Mouse (Mus musculus) fat pad, adult 2 months (tissue): ENCODE results near the gene Cotl1.

Experiments
- DNase-seq: peaks from one replicate; pipeline ENCODE4 v3.0.0-alpha.2; 2011; ENCODE audit warnings: low read depth, low spot score; ENCODE audit errors: extremely low read depth

The Cotl1 gene

DNA sequence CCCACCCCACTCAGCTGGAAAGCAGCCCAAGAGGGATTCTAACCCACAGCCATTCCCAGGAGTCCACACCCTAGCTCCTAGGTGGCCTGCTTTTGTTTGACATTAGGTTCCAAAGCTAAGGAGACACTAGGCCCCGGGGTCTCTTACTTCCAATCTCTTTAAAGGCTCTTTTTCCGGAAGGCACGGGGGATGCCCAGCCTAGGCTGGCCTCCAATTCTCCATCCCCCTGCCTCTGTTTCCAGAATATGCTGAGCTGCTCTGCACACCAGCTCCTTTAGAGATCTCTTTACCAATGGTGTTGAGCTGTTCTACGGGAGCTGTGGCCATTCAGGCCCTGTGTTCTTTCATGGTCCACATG lies 1.4 kb downstream of the Cotl1 start:
- DNase-seq: no peak

- no peak for DNase-seq
Measured at GRCm38 (mm10) chr8:119838100-119838982, 2.0 kb downstream of the Cotl1 start.

- no peak for DNase-seq
Measured at GRCm38 (mm10) chr8:119837553-119838071, 2.7 kb downstream of the Cotl1 start.

DNA sequence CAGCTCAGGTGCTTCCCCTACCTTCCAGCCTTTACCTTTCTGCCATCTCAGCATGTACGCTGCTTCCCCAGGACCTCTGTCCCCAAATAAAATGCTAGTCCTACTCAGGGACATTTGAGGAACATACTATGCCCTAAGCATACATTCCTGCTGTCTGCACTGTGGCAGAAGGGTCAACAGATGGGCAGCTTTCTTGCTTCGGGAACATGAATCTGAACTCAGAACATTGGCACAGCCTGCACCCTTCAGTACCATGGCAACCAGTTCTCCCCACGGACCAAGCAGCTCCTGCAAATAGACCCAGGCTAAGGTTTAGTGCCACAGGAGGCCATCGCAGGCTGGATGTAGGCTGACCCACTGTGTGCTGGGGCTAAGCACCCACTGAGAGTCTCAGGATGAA lies 3.5 kb downstream of the Cotl1 start:
- no peak for DNase-seq

DNA sequence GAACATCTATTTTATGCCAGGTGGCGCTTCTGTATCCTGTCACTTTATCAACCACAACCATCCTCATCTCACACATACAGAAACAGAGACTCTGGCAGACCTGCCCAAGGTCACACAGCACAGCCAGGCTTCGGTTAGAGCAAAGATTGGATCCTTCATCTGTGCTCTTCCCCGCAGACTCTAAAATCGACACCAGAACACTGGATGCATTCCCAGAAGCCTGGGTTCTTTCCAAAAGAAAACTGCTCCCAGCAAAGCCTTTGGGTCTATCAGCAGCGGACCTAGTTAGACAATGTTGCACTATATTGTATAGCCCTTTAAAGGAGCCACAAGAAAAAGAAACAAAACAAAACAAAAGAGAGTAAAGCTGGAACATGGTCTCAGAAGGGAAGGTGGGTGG lies 5.1 kb downstream of the Cotl1 start:
- DNase-seq: no peak

GRCm38 (mm10) chr8:119834676-119835075 lies 5.7 kb downstream of the Cotl1 start:
- no peak for DNase-seq

GRCm38 (mm10) chr8:119832931-119833330 lies 7.4 kb downstream of the Cotl1 start:
- DNase-seq: no peak

- DNase-seq: no peak
Measured at GRCm38 (mm10) chr8:119832101-119832617, 8.2 kb downstream of the Cotl1 start.

DNA sequence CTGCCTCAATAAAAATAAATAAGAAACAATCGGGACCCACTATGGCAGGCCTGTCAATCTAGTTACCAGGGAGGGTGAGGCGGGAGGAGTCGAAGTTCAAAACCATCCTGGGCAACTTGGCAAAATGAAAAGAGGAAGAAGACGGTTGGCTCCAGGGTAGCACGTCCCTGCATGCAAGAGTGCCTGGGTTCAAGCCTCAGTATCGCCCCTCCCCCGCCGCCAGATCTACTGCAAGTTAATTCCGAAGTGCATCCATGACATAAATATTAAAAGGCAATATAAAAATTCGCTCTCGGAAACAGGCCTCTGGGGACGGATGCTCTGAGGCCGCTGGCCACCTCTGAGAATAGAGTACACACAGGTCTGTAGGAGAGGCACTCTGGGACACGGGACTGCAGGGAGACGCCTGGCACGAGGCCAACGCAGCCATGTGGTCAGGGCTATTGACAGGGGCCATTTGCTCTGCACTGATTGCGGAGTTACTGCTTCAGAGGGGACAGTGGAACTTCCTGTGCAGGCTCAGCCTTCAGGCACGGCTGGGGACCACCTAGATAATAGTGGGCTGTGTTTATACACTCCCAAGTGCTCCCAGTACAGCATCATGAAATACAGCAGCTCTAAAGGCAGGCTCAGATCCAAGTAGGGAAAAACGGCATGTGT lies 8.9 kb downstream of the Cotl1 start:
- DNase-seq: no peak

- no peak for DNase-seq
Measured at GRCm38 (mm10) chr8:119830589-119830988, 9.8 kb downstream of the Cotl1 start.

GRCm38 (mm10) chr8:119829870-119830580 lies 10.3 kb downstream of the Cotl1 start:
- DNase-seq: no peak

- DNase-seq: no peak
Measured at GRCm38 (mm10) chr8:119829420-119829819, 10.9 kb downstream of the Cotl1 start.

DNA sequence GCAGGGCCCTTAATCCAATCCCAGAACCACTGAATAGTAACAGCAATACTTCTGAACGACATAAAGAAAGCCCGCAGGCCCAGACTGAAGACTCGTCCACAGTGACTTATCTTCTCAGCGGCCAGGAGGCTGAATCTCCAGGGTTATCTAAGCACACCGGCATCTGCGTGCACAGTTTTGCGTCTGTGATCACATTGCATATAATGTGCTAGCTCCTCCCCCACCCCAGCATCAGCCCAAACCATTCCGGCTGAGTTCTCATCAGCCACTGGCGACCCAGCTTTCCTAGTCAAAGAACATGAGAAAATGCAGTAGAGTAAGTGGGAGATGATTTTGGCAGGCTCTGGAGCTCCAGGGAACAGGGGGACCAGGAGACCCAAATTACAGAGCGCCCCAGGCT lies 11.3 kb downstream of the Cotl1 start:
- DNase-seq: no peak

DNA sequence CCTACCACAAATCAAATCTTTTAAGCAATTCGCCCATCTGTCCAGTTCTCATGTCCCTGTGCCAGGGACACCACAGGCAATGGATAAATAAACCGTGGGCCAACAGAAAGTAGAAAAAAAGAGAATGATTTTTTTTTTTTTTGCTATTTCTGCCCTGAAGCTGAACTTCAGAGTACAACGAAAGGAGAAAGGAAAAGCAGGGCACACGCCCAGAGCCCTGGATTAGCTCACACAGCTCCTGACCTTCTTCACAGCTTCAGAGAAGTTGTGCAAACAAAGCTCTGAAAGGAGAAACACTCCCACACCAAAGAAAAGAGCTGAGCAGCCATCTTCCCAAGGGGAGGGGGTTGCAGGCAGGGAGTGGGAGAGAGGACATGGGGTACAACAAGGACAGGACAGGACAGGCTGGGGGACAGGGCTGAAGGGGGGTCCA lies 12.6 kb downstream of the Cotl1 start:
- peak; percentile 92 for DNase-seq

DNA sequence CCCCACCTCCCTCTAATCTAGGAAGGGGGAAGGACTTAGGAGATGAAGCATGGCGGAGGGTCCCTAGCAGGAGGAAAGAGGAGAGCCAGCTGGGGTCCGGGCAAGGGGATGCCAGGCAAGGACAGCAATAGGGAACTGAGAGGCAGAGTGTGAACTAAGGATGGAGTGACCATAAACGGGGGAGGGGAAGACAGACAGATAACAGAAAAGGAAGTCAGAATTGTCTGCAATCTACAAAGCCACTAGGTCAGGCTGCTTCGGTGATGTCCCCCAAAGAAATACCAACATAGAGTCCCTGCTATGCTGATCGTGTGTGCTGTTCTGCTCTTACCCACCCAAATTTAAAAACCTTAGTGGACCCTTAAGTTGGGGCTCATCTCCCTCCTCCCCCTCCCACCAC lies 13.4 kb downstream of the Cotl1 start:
- DNase-seq: no peak

GRCm38 (mm10) chr8:119825950-119826730 lies 14.2 kb downstream of the Cotl1 start:
- no peak for DNase-seq

- no peak for DNase-seq
Measured at GRCm38 (mm10) chr8:119824809-119825273, 15.5 kb downstream of the Cotl1 start.

DNA sequence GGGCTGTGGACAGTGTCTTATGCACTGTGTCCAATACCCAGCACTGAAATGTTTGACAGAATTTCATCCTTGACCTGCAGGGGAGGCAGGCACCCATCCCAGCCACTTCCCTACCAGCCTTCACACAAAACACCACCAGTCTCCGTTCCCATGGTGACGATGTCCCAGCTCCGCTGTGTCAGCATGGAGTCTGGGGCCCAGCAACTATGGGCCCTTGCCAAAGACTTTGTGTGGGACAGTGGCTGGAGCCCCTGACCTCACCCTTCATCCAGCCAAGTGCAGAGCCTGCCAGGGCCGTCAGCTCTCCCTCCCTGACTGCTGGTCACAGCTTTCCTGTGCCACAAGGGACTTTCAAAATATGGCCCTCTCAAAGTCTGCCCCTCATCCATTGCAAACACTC lies 16.2 kb downstream of the Cotl1 start:
- DNase-seq: no peak

- no peak for DNase-seq
Measured at GRCm38 (mm10) chr8:119823278-119823677, 17.1 kb downstream of the Cotl1 start.

DNA sequence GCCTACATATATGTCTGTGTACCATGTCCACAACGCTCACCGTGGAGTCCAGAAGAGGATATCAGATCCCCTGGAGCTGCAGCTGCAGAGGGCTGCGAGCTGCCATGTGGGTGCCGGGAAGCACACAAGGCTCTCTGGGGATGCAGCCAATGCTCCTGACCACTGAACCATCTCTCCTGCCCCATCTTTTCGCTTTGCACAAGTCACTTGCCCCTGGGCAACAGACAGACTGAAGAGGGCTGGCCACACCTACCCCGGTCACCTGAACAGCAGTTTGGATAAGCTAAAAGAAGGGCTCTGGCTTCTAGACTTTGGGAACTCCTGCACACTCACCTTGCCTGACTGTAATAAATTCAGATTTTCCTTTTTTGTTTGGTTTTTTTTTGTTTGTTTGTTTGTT lies 18.7 kb downstream of the Cotl1 start:
- no peak for DNase-seq
